Mouse (Mus musculus) heart, postnatal 0 days (tissue): ENCODE results near the gene Pla2g10. TPM values are rescaled to one million over a fixed set of nuclear protein-coding genes. Genes with fewer than 3 reads are reported as not detected.
"Not testable (repeated sequence)": the region's sequence is repeated elsewhere in the genome, so short reads cannot be mapped to it uniquely, and the experiment has no call there.

Source experiments
- ATAC-seq: fragments of 200-750 bp; cut with Nextera tagmentation; 2 replicates; pipeline ENCODE4 v1.8.0; 2017; ENCODE audit warnings: low read depth, moderate number of reproducible peaks, moderate library complexity; ENCODE audit not compliant: insufficient read depth
- DNase-seq: peaks from one replicate; pipeline ENCODE4 v3.0.0-alpha.2; 2016; ENCODE audit warnings: low spot score
- H3K27ac ChIP-seq: fragments of 300-500 bp; sonication (generic); 2 replicates; pipeline ENCODE4 v1.5.1; 2014; ENCODE audit warnings: low read depth, mild to moderate bottlenecking
- H3K27me3 ChIP-seq: fragments of 300-500 bp; sonication (generic); 2 replicates; pipeline ENCODE4 v1.6.1; 2014; ENCODE audit warnings: low read length, mixed read lengths; ENCODE audit not compliant: control insufficient read depth, insufficient read depth
- H3K36me3 ChIP-seq: fragments of 300-500 bp; sonication (generic); replicated peaks from 2 replicates; pipeline ENCODE4 v1.6.1; 2014; ENCODE audit warnings: low read length, mixed read lengths; ENCODE audit not compliant: control insufficient read depth, insufficient read depth
- H3K4me1 ChIP-seq: fragments of 300-500 bp; sonication (generic); 2 replicates; pipeline ENCODE4 v1.6.1; 2014; ENCODE audit warnings: antibody characterized with exemption; ENCODE audit not compliant: control insufficient read depth, insufficient read depth
- H3K4me2 ChIP-seq: fragments of 300-500 bp; sonication (generic); 2 replicates; pipeline ENCODE4 v1.6.1; 2014; ENCODE audit warnings: low read depth, mild to moderate bottlenecking, low read length, moderate library complexity
- H3K4me3 ChIP-seq: fragments of 300-500 bp; sonication (generic); 2 replicates; pipeline ENCODE4 v1.5.1; 2014; ENCODE audit warnings: low read depth, low read length
- H3K9ac ChIP-seq: fragments of 300-500 bp; sonication (generic); replicated peaks from 2 replicates; pipeline ENCODE4 v1.6.1; 2014; ENCODE audit warnings: low read depth, low read length, mixed read lengths
- H3K9me3 ChIP-seq: fragments of 300-500 bp; sonication (generic); replicated peaks from 2 replicates; pipeline ENCODE4 v1.6.1; 2016; ENCODE audit warnings: low read length; ENCODE audit not compliant: control insufficient read depth
- CTCF ChIP-seq: IDR thresholded peaks from 2 replicates; pipeline ENCODE4 v1.5.1; 2016; ENCODE audit warnings: antibody characterized with exemption, control low read depth, low read depth
- EP300 ChIP-seq: IDR thresholded peaks from 2 replicates; pipeline ENCODE4 v1.6.1; 2016; ENCODE audit warnings: antibody characterized with exemption, low read depth
- WGBS: fragments of 180-500 bp; shearing (Covaris S2); extraction: QIAGEN DNeasy Blood & Tissue Kit; methylation state at CpG from one replicate; pipeline ENCODE4 v1.1.7; 2014; 5-methylcytosine and 5-hydroxymethylcytosine counted together
- polyA plus RNA-seq: library from polyadenylated mRNA; unstranded; fragments of >200 nt; fragmentation: Nextera tagmentation; extraction: Ambion mirVana; gene quantifications from 2 replicates; pipeline ENCODE4 v1.2.1, GENCODE M21; 2015
- total RNA-seq: library from RNA; depleted of rRNA; stranded (reverse); fragments of >200 nt; gene quantifications from 2 replicates; pipeline ENCODE4 v1.2.3, GENCODE M21; 2014; ENCODE audit warnings: low replicate concordance

Pla2g10 gene
- total and polyA plus RNA-seq, 2 experiments from 2014 or later = not detected

DNA sequence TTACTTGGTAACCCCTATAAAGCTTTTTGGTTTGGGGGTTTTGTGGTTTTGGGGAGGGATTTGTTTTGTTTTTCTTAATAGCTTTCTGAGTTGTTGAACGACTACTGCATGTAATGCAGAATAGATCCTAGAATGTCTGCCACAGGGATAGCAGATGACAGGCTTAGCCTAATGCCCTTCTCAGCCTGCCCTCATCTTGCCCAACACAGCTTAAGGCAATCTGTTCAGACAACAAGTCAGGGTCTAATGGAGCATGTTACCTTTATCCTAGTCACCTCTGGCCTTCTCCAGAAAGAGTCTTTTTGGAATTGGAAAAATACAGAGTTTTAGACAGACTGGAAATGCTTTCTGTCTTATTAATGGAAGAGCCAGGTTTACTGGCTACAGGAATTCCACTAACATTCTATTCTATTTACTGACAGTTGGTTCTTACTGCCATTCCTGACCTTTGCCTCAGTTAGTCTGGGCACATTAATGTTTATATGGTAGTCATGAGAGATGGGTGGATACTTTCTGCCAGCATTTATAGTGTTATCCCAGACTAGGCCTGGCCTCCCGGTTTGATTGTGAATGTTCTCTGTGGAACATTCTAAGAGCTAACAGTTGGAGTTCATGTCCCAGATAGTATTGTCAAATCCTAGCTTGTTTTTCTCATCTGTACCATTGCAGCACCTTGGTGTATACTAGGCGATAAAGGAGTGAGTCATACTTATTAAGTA is 52.0 kb downstream of the Pla2g10 start:
- Histone ChIP-seq H3K27me3 (no peaks in the 10 kb centered on the region), H3K9ac (no peak overlapping the region), H3K4me2 (no peak overlapping the region), H3K4me1 (no peaks in the 10 kb centered on the region), H3K4me3 (no peak overlapping the region), H3K27ac (no peak overlapping the region), H3K9me3 (no peaks in the 10 kb centered on the region), H3K36me3 (peaks cover 16% of the 10 kb centered on the region)
- WGBS = 83% methylated on average over 3 of the region's 3 CpGs
- TF ChIP-seq EP300 (no peak), CTCF (no peak)
- no peak for ATAC-seq
- DNase-seq = no peak

DNA sequence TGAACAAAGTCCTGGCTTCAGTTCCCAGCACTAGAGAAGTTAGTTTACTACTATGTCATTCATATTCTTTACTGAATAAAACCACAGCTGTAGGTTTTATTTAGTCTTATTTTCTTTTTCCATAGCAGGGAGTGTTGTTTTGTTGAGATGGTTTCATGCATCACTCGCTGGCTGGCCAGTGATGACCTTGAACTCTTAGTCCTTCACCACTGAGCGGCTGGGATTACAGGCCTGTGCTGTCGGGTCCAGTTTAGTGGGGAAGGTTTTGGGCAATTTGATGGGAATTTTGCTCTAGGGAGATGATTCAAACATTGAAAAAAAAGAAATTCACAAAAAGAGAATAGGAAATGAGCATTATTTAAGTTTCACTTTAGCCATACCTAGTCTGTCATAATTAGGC is 56.3 kb downstream of the Pla2g10 start:
- ATAC-seq (no peak), DNase-seq (no peak)
- Histone ChIP-seq H3K27me3 (no peaks in the 10 kb centered on the region), H3K36me3 (peaks cover 16% of the 10 kb centered on the region), H3K9ac (no peak overlapping the region), H3K9me3 (no peaks in the 10 kb centered on the region), H3K4me3 (no peak overlapping the region), H3K4me1 (peaks cover 7% of the 10 kb centered on the region; the same call in 1 of the 2 replicates), H3K27ac (no peak overlapping the region), H3K4me2 (no peak overlapping the region)
- WGBS = 84% methylated on average over 3 of the region's 3 CpGs
- TF ChIP-seq CTCF (no peak), EP300 (no peak)

DNA sequence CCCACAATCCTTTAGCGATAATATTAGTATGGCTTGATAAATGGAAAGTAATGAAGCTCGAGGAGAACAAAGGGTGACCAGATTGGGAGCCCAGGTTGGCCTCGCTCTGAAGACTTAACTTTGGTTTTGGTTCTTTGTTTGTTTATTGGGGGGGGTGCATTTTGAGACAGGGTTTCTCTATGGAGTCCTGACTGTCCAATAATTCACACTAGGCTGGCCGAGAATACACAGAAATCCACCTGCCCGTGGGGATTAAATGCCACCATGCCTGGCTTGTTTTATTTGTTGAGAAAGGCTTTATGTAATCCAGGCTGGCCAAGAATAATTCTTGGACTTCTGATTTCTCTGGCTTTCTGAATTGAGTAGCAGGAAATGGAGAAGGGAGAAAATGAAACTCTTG is 57.7 kb downstream of the Pla2g10 start:
- H3K27me3 ChIP-seq = no peaks in the 10 kb centered on the region
- H3K4me3 ChIP-seq = peak overlapping the region; percentile 99; the same call in 1 of the 2 replicates
- peaks cover 16% of the 10 kb centered on the region for H3K36me3 ChIP-seq
- DNase-seq = no peak
- TF ChIP-seq EP300 (no peak), CTCF (no peak)
- no peak overlapping the region for H3K27ac ChIP-seq
- WGBS = 79% methylated on average over 5 of the region's 5 CpGs
- no peak overlapping the region for H3K9ac ChIP-seq
- H3K4me2 ChIP-seq = peak overlapping the region; percentile 86
- no peak for ATAC-seq
- no peaks in the 10 kb centered on the region for H3K9me3 ChIP-seq
- peaks cover 13% of the 10 kb centered on the region for H3K4me1 ChIP-seq

DNA sequence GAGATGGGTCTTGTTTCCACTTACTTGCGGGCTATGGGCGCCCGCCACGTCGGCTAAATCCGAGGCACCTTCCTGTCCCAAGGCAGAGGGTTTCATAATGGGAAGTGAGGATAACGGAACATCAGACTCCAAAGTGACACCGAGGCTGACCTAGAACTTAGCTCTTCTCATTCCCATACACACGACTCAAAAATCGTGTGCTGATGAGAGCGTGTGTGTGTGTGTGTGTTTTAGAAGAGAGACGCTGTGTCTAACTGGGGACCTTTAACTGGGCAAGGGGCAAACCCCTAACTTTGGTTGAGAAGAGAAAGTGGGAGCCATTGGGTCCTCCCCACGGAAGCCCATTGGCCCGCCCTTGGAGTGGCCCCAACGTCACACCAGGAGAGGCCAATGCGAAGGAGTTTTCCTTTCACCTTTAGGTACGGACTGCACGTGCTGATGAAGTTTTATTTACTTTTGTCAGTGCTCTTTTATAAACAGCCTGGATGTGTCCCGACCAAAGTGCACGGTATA is 58.3 kb downstream of the Pla2g10 start:
- no peak for TF ChIP-seq CTCF
- peak; percentile 70 for DNase-seq
- H3K27ac ChIP-seq = peak overlapping the region; percentile 94
- H3K9me3 ChIP-seq = no peaks in the 10 kb centered on the region
- no peaks in the 10 kb centered on the region for H3K27me3 ChIP-seq
- H3K4me3 ChIP-seq = peak overlapping the region; percentile 99
- peak overlapping the region; percentile 86 for H3K4me2 ChIP-seq
- H3K4me1 ChIP-seq = peaks cover 15% of the 10 kb centered on the region
- under 1% methylated on average over 20 of the region's 20 CpGs for WGBS
- H3K9ac ChIP-seq = peak overlapping the region; percentile 98
- peak; percentile 43 for ATAC-seq
- H3K36me3 ChIP-seq = peaks cover 12% of the 10 kb centered on the region

DNA sequence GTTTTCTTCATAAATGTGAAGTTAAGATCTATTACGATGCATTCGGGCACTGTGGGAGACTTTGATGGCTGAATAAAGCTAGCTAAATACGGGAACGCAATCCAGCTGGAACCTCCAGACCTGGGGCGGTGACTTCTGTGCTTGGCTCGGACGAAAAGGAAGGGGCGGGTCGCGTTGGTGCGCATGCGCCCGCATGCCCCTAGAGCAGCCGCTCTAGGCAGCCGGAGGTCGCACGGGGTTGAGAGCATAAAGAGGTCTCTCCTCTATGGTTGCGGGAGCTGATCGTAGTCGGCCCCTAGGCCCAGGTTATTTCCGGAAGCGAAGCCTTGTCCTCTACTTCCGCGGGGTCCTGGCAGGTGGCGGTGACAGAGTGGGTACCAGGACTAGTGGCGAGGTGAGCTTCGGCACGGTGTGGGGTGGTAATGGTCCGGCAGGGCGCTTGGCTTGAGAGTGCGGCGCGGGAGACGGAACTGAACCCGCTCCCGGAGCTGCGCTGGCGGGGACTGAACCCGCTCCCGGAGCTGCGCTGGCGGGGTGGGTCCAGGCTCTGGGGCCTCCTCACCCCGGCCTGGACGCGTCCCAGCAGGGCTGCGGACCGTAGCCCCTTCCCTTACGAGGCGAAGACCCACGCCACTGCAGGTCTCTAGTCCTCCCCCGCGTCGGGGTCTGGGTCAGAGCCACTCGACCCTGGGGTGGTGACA is 58.9 kb downstream of the Pla2g10 start, which contains the start of the genes Bfar and 3110001I22Rik:
TSS of gene Bfar (plus strand) at position 174 of the 701 bp plus-strand sequence.
TSS of gene 3110001I22Rik (plus strand) at position 245 of the 701 bp plus-strand sequence.
- Histone ChIP-seq H3K27me3 (no peaks in the 10 kb centered on the region), H3K4me3 (peak within 1 kb of the TSS; percentile 99), H3K9ac (peak within 1 kb of the TSS; percentile 98), H3K4me1 (peaks cover 21% of the 10 kb centered on the region), H3K27ac (peak within 1 kb of the TSS; percentile 94), H3K36me3 (peaks cover 6% of the 10 kb centered on the region), H3K4me2 (peak within 1 kb of the TSS; percentile 86), H3K9me3 (no peaks in the 10 kb centered on the region)
- under 1% methylated on average over 54 of the region's 54 CpGs for WGBS
- no peak for TF ChIP-seq CTCF
- peak; percentile 46; the same call in 1 of the 2 replicates for TF ChIP-seq EP300
- DNase-seq (peak; percentile 96), ATAC-seq (peak; percentile 94)

DNA sequence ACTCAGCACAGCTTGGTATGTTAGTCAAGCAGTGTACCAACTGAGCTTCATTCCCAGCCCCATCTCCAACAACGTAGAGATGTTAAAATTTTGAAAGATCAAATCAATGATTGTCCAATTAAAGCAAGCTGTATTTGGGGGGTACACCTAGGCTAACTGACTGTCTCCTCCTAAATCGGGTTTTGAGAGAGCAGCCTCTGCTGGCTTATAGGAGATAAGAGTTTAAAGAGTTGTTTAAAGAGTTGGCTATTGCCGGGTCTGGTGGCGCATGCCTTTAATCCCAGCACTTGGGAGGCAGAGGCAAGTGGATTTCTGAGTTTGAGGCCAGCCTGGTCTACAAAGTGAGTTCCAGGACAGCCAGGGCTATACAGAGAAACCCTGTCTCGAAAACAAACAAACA is 59.9 kb downstream of the Pla2g10 start:
- H3K4me3 ChIP-seq, H3K27me3 ChIP-seq, H3K9ac ChIP-seq, ATAC-seq, H3K9me3 ChIP-seq, DNase-seq, H3K36me3 ChIP-seq, H3K27ac ChIP-seq: not testable (repeated sequence)
- 68% methylated on average over 5 of the region's 5 CpGs for WGBS
- Histone ChIP-seq H3K4me1 (peaks cover 22% of the 10 kb centered on the region), H3K4me2 (peak overlapping the region; percentile 86; the same call in 1 of the 2 replicates)
